18 mouse cellular contexts compared by ENCODE assay signal in the genomic region with DNA sequence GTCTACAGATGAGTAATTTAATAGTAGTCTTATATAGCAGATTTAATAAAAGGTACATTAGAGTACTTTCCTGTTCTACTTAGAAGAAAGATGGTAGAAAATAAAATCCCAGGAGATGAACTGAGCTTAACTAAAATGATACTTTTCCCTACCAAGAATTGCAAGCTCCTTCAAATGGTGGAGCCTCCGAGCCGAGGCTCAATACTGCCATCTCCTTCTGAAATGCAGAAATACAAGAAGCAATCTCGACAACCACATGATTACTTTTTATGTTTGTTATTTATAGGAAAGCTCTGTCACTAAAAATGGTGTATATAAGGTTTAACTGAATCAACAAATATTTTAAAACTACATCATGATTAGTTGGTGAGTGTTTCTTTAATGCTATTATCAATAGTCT. TPM values are rescaled to one million over a fixed set of nuclear protein-coding genes. Genes with fewer than 3 reads are reported as not detected.
A peak's percentile ranks its signal among the peaks of the same experiment; 100 is the strongest.
DNase-seq lines count a peak whose midpoint lies in the region; ATAC-seq and TF ChIP-seq lines count a peak whose summit lies in the region.
"Had no signal": no experiment of that assay in that cellular context is flagged by ENCODE, and none has a peak within 500 bp of the region (broad histone marks: within the 10 kb centered on the region; RNA-seq: fewer than 3 reads in every experiment).

No protein-coding gene starts in this region.

- H3K27ac ChIP-seq in kidney, postnatal 0 days: no peak overlapping the region
- H3K27ac ChIP-seq in midbrain, postnatal 0 days (ENCODE audit: low read depth, low read length): no peak overlapping the region
- no peak overlapping the region for H3K27ac ChIP-seq in midbrain, embryonic 16.5 days (ENCODE audit: low read length)
- no peak overlapping the region for H3K27ac ChIP-seq in stomach, postnatal 0 days (replicated peaks)
- H3K27ac ChIP-seq: forebrain, embryonic 15.5 days; heart, embryonic 15.5 days; hindbrain, embryonic 10.5 days; macrophage; midbrain, embryonic 15.5 days had no signal

- no peak for TF ChIP-seq EP300 in stomach, postnatal 0 days (optimal IDR thresholded peaks at IDR 0.05)

- ATAC-seq in kidney, postnatal 0 days (replicated peaks; ENCODE audit: low FRiP score, low read depth): no peak
- ATAC-seq in midbrain, postnatal 0 days (ENCODE audit: low FRiP score): no peak
- no peak for ATAC-seq in midbrain, embryonic 16.5 days
- no peak for ATAC-seq in stomach, postnatal 0 days (ENCODE audit: low FRiP score, low TSS enrichment)
- no peak for ATAC-seq in activated CD4-positive, CD25-positive, alpha-beta regulatory T cell, adult 4 months
- ATAC-seq: forebrain, embryonic 15.5 days; midbrain, embryonic 15.5 days had no signal

- peak; percentile 47 for DNase-seq in embryo, embryonic 11 days
- DNase-seq in embryo, embryonic 9.5 days (ENCODE audit: extremely low spot score): no peak
- DNase-seq in kidney, postnatal 0 days (ENCODE audit: low spot score): peak; percentile 32
- no peak for DNase-seq in kidney, adult 8-10 months
- peak; percentile 17 for DNase-seq in midbrain, postnatal 0 days (ENCODE audit: low spot score)
- DNase-seq in stomach, postnatal 0 days (ENCODE audit: low spot score): no peak
- DNase-seq: adrenal gland, adult 8-10 months; cerebellum, adult 18-20 months; kidney, postnatal 10 days; thymus, adult 18-20 months had no signal

- H3K4me3 ChIP-seq in kidney, postnatal 0 days (replicated peaks; ENCODE audit: low read depth, low read length): no peak overlapping the region
- no peak overlapping the region for H3K4me3 ChIP-seq in midbrain, postnatal 0 days (ENCODE audit: low read depth, low read length)
- H3K4me3 ChIP-seq in midbrain, embryonic 16.5 days (ENCODE audit: low read depth, low read length): no peak overlapping the region
- H3K4me3 ChIP-seq in stomach, postnatal 0 days (ENCODE audit: low read depth, low read length): no peak overlapping the region
- H3K4me3 ChIP-seq: erythroblast, embryonic 14.5 days; forebrain, embryonic 15.5 days; heart, embryonic 15.5 days; hindbrain, embryonic 10.5 days; midbrain, embryonic 15.5 days had no signal

- no peak overlapping the region for H3K4me2 ChIP-seq in kidney, postnatal 0 days (ENCODE audit: low read length)
- H3K4me2 ChIP-seq in midbrain, postnatal 0 days (ENCODE audit: low read depth, low read length, poor library complexity, severe bottlenecking): no peak overlapping the region
- no peak overlapping the region for H3K4me2 ChIP-seq in midbrain, embryonic 16.5 days (ENCODE audit: low read length)
- no peak overlapping the region for H3K4me2 ChIP-seq in stomach, postnatal 0 days (replicated peaks; ENCODE audit: low read depth)
- H3K4me2 ChIP-seq: forebrain, embryonic 15.5 days; heart, embryonic 15.5 days; midbrain, embryonic 15.5 days had no signal

- no peak overlapping the region for H3K9ac ChIP-seq in kidney, postnatal 0 days (ENCODE audit: low read depth, low read length)
- H3K9ac ChIP-seq in midbrain, postnatal 0 days (replicated peaks; ENCODE audit: low read length, poor library complexity, severe bottlenecking): no peak overlapping the region
- no peak overlapping the region for H3K9ac ChIP-seq in midbrain, embryonic 16.5 days (ENCODE audit: low read depth, low read length)
- H3K9ac ChIP-seq in stomach, postnatal 0 days (ENCODE audit: low read length): no peak overlapping the region
- H3K9ac ChIP-seq: forebrain, embryonic 15.5 days; heart, embryonic 15.5 days; midbrain, embryonic 15.5 days had no signal

- TF ChIP-seq CTCF in kidney, postnatal 0 days (IDR thresholded peaks at IDR 0.05; ENCODE audit: low read depth): peak; percentile 55
- peak; percentile 64 for TF ChIP-seq CTCF in midbrain, postnatal 0 days (IDR thresholded peaks at IDR 0.05)
- peak; percentile 46 for TF ChIP-seq CTCF in stomach, postnatal 0 days (IDR thresholded peaks at IDR 0.05; ENCODE audit: low read depth)

- WGBS in kidney, postnatal 0 days: 41% methylated on average over 3 of the region's 3 CpGs
- 61% methylated on average over 3 of the region's 3 CpGs for WGBS in midbrain, postnatal 0 days
- 66% methylated on average over 3 of the region's 3 CpGs for WGBS in midbrain, embryonic 16.5 days
- 56% methylated on average over 3 of the region's 3 CpGs for WGBS in stomach, postnatal 0 days

- H3K9me3 ChIP-seq in kidney, postnatal 0 days (replicated peaks; ENCODE audit: low read length): no peaks in the 10 kb centered on the region
- H3K9me3 ChIP-seq in midbrain, postnatal 0 days (ENCODE audit: low read length): no peaks in the 10 kb centered on the region
- no peaks in the 10 kb centered on the region for H3K9me3 ChIP-seq in midbrain, embryonic 16.5 days (replicated peaks; ENCODE audit: control insufficient read depth, low read length, poor library complexity, severe bottlenecking)
- no peaks in the 10 kb centered on the region for H3K9me3 ChIP-seq in stomach, postnatal 0 days (ENCODE audit: control insufficient read depth, low read length)
- H3K9me3 ChIP-seq: forebrain, embryonic 15.5 days; heart, embryonic 15.5 days; hindbrain, embryonic 10.5 days; midbrain, embryonic 15.5 days had no signal

- H3K27me3 ChIP-seq in kidney, postnatal 0 days (ENCODE audit: insufficient read depth, low read length): no peaks in the 10 kb centered on the region
- H3K27me3 ChIP-seq in midbrain, postnatal 0 days (ENCODE audit: insufficient read depth, low read length): no peaks in the 10 kb centered on the region
- no peaks in the 10 kb centered on the region for H3K27me3 ChIP-seq in midbrain, embryonic 16.5 days (ENCODE audit: control insufficient read depth, insufficient read depth, low read depth, low read length)
- H3K27me3 ChIP-seq in stomach, postnatal 0 days (ENCODE audit: control insufficient read depth, insufficient read depth, low read length): no peaks in the 10 kb centered on the region
- H3K27me3 ChIP-seq: forebrain, embryonic 15.5 days; heart, embryonic 15.5 days; midbrain, embryonic 15.5 days had no signal

- no peaks in the 10 kb centered on the region for H3K4me1 ChIP-seq in kidney, postnatal 0 days (replicated peaks; ENCODE audit: insufficient read depth, low read length)
- H3K4me1 ChIP-seq in midbrain, postnatal 0 days (ENCODE audit: insufficient read depth, low read length): no peaks in the 10 kb centered on the region
- H3K4me1 ChIP-seq in midbrain, embryonic 16.5 days (ENCODE audit: control insufficient read depth, insufficient read depth, low read length): no peaks in the 10 kb centered on the region
- H3K4me1 ChIP-seq in stomach, postnatal 0 days (replicated peaks; ENCODE audit: control insufficient read depth, insufficient read depth): no peaks in the 10 kb centered on the region
- H3K4me1 ChIP-seq: forebrain, embryonic 15.5 days; heart, embryonic 15.5 days; hindbrain, embryonic 10.5 days; midbrain, embryonic 15.5 days had no signal

- H3K36me3 ChIP-seq in kidney, postnatal 0 days (ENCODE audit: insufficient read depth, low read length): no peaks in the 10 kb centered on the region
- no peaks in the 10 kb centered on the region for H3K36me3 ChIP-seq in midbrain, postnatal 0 days (ENCODE audit: insufficient read depth, low read length)
- no peaks in the 10 kb centered on the region for H3K36me3 ChIP-seq in midbrain, embryonic 16.5 days (ENCODE audit: control insufficient read depth, insufficient read depth, low read length)
- H3K36me3 ChIP-seq in stomach, postnatal 0 days (ENCODE audit: control insufficient read depth, insufficient read depth, low read length): no peaks in the 10 kb centered on the region
- H3K36me3 ChIP-seq: forebrain, embryonic 15.5 days; heart, embryonic 15.5 days; hindbrain, embryonic 10.5 days; midbrain, embryonic 15.5 days had no signal

RNA-seq across cellular contexts. Expression of a gene that starts 39.0 kb away (rescaled TPM):
- polyA plus RNA-seq in kidney, postnatal 0 days (2015; fragmentation: Nextera tagmentation; extraction: Ambion mirVana): 5.1 and 6.4 TPM in 2 replicates
- not detected in 2 replicates for total RNA-seq in midbrain, postnatal 0 days (2014; rRNA removed)
- 0.11 and 0.12 TPM in 2 replicates for polyA plus RNA-seq in midbrain, postnatal 0 days (2015; fragmentation: Nextera tagmentation; extraction: Ambion mirVana)
- polyA plus RNA-seq in midbrain, embryonic 16.5 days (2015; fragmentation: Nextera tagmentation; extraction: Ambion mirVana): 0.15 and 0.26 TPM in 2 replicates
- 1.2 TPM in 2 replicates for polyA plus RNA-seq in stomach, postnatal 0 days (2015; fragmentation: Nextera tagmentation; extraction: Ambion mirVana)
- polyA plus RNA-seq in activated CD4-positive, CD25-positive, alpha-beta regulatory T cell, adult 4 months (2017; shearing (Covaris generic)): not detected
- polyA plus RNA-seq: macrophage had no signal

Comparison
In these comparisons a context has a peak if more than half of its experiments do, and no peak if none do; other contexts are left out.
1. DNase-seq: peak in embryo, embryonic 11 days (single experiment), kidney, postnatal 0 days (single experiment) and midbrain, postnatal 0 days (single experiment); none in embryo, embryonic 9.5 days (single experiment), kidney, adult 8-10 months (0 of 2) and stomach, postnatal 0 days (single experiment).
2. Peak in every context shown above with its lines, with median percentiles within 50 percentile points of each other: CTCF ChIP-seq.